Mouse (Mus musculus): ENCODE measurements at regions not wholly inside any gene's neighbourhood (a gene's known extent, or its start where the extent isn't known, plus 50 kb on each side); places are given as distances from the start of the nearest gene placed in this dataset.

DNA sequence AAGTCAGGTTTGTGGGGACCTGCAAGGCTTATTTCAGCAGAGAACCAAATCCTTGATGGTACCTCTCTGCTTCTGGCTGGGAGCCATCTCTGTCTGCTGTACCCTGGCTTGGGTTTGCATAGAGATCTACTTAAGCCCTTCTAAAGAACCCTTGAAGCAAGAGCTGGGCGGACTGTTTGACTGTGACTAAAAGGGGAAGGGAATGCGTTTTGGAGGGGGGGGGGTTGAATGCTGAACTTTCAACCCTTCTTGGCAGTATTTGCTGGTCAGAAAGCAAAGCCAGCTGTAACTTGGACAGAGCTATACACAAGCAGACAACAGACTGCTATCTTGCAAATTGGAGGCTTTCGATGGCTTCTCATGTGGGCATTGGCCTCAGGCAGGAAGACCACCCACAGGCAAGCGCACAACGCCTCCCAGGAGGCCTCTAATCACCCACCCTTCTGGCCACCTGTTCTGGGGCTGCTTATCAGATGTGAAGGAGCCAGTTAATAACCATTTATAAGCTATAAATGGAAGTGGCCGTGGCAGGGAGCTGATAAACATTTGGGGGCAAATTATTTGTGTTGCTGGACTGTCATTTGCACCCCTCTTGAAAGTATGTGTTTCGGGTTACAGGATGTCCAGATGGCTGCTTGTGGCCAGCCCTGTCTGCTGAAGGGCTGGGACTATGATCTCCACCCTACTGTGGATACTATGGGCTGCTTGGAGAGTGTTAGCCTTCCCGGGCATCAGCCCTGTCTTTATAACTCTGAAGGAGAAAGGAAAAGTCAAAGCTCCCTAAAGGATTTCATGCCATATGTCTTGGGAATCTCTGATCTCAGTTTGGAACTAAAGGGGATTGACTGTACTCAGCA lies 95.5 kb upstream of the Ercc6l2 start:
- no peaks in the 10 kb centered on the region for H3K9me3 ChIP-seq (replicated peaks)

DNA sequence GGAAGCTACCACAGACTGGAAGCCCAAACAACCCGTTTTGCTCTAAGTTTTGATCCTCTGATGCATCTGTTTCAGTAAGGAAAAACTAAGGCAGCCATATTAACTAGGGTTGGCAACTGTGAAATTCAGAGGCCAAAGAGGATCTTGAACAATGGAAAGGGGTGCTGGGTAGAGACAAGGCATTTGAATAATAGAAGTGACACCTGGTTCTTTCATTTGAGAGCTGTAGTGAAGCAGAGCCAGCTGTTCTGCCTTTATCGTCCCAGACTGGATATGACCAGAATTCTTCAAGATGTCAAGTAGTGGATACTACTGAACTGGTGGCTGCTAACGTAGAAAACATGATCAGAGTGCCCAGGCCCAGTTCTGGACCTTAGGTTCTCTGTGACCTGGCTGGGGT lies 94.4 kb upstream of the Ercc6l2 start:
- Histone ChIP-seq H3K4me1 (ENCODE audit: insufficient read depth, low read depth, low read length) (peaks cover 53% of the 10 kb centered on the region), H3K9me3 (replicated peaks) (no peaks in the 10 kb centered on the region), H3K36me3 (replicated peaks) (no peaks in the 10 kb centered on the region), H3K27me3 (ENCODE audit: insufficient read depth, low read length) (peaks cover 14% of the 10 kb centered on the region), H3K4me3 (ENCODE audit: low read depth, low read length) (no peak overlapping the region; the same call in 1 of the 2 replicates)
- DNase-seq (ENCODE audit: low spot score) (no peak), ATAC-seq (ENCODE audit: extremely low read depth, insufficient number of reproducible peaks, low FRiP score, poor library complexity, severe bottlenecking) (no peak)
- no peak for TF ChIP-seq TAL1 (conservative IDR thresholded peaks at IDR 0.05; ENCODE audit: low read depth, low read length)
- TF ChIP-seq POLR2AphosphoS5 (IDR thresholded peaks at IDR 0.05; ENCODE audit: insufficient replicate concordance, low read depth, low read length) = no peak
- no peak for TF ChIP-seq CTCF (IDR thresholded peaks at IDR 0.05; ENCODE audit: low read depth, low read length)
- TF ChIP-seq GATA2 (IDR thresholded peaks at IDR 0.05; ENCODE audit: borderline replicate concordance, low read depth, low read length) = no peak
- no peak for TF ChIP-seq GATA1 (IDR thresholded peaks at IDR 0.05; ENCODE audit: borderline replicate concordance, low read length)

More for the DNA sequence above, 95.5 kb upstream of the Ercc6l2 start:
- Histone ChIP-seq H3K36me3 (replicated peaks) (no peaks in the 10 kb centered on the region), H3K4me3 (ENCODE audit: low read depth, low read length) (peak overlapping the region; percentile 33; the same call in 1 of the 2 replicates), H3K4me1 (ENCODE audit: insufficient read depth, low read depth, low read length) (peaks cover 43% of the 10 kb centered on the region), H3K27me3 (ENCODE audit: insufficient read depth, low read length) (peaks cover 19% of the 10 kb centered on the region)
- DNase-seq (ENCODE audit: low spot score) (peak; percentile 27), ATAC-seq (ENCODE audit: extremely low read depth, insufficient number of reproducible peaks, low FRiP score, poor library complexity, severe bottlenecking) (peak; percentile 84)
- TF ChIP-seq POLR2AphosphoS5 (IDR thresholded peaks at IDR 0.05; ENCODE audit: insufficient replicate concordance, low read depth, low read length) (no peak), TAL1 (conservative IDR thresholded peaks at IDR 0.05; ENCODE audit: low read depth, low read length) (peak; percentile 85)

DNA sequence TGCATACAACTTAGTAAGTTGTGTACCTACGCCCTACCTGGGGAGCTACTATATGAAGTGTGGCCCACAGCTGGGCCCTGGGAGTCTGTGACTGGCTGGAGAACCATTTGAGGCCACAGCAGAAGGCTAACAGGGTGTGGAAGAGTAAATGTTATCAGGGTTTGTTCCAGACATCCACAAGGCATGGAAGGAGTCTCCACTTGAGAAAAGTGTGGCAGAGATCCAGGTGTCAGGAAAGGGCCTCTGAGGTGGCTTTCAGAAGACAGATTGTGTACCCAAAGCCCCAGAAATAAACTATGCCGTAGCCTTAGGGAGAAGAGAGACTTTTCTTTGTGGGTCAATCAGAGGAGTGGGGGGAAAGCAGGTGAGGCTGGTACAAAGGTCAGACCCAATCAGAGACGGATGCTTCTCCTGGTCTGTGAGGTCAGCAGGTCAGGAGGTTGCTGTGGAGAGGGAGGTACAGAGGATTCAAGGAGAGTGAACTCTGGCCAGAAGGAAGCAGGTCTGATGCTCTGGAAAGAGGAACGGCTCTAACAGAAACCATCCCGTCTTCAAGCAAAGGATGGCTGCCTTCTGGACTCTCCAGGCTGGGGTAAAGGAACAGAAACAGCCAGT lies 93.9 kb upstream of the Ercc6l2 start:
- Histone ChIP-seq H3K36me3 (replicated peaks) (no peaks in the 10 kb centered on the region), H3K9me3 (replicated peaks) (no peaks in the 10 kb centered on the region), H3K27me3 (ENCODE audit: insufficient read depth, low read length) (peaks cover 14% of the 10 kb centered on the region), H3K4me3 (ENCODE audit: low read depth, low read length) (no peak overlapping the region), H3K4me1 (ENCODE audit: insufficient read depth, low read depth, low read length) (peaks cover 55% of the 10 kb centered on the region)
- DNase-seq (ENCODE audit: low spot score) = no peak
- no peak for ATAC-seq (ENCODE audit: extremely low read depth, insufficient number of reproducible peaks, low FRiP score, poor library complexity, severe bottlenecking)
- TF ChIP-seq GATA2 (IDR thresholded peaks at IDR 0.05; ENCODE audit: borderline replicate concordance, low read depth, low read length) (no peak), GATA1 (IDR thresholded peaks at IDR 0.05; ENCODE audit: borderline replicate concordance, low read length) (no peak), TAL1 (conservative IDR thresholded peaks at IDR 0.05; ENCODE audit: low read depth, low read length) (no peak), CTCF (IDR thresholded peaks at IDR 0.05; ENCODE audit: low read depth, low read length) (no peak), POLR2AphosphoS5 (IDR thresholded peaks at IDR 0.05; ENCODE audit: insufficient replicate concordance, low read depth, low read length) (no peak)

DNA sequence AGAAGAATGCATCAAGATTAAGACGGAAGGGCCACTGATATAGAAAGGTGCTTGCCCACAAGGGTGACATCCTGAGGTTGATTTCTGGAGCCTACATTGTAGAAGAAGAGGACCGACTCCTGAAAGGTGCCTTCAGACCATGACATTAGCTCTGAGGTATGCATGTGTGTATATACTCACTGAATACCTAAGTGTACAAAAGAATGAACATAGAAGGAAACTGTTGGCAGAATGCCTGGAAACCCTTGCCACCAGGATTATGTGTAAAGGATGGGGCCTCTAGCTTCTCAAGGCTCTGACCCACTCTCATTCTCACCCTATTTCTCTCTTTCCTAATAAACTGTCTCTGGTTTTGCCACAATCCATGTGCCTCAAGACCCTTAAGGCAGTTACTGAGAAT lies 90.7 kb upstream of the Ercc6l2 start:
- H3K9me3 ChIP-seq (replicated peaks) = no peaks in the 10 kb centered on the region
- H3K36me3 ChIP-seq (replicated peaks) = no peaks in the 10 kb centered on the region
- TF ChIP-seq CTCF (IDR thresholded peaks at IDR 0.05; ENCODE audit: low read depth, low read length) = no peak
- no peak for TF ChIP-seq POLR2AphosphoS5 (IDR thresholded peaks at IDR 0.05; ENCODE audit: insufficient replicate concordance, low read depth, low read length)
- TF ChIP-seq GATA2 (IDR thresholded peaks at IDR 0.05; ENCODE audit: borderline replicate concordance, low read depth, low read length) = no peak
- no peak for TF ChIP-seq TAL1 (conservative IDR thresholded peaks at IDR 0.05; ENCODE audit: low read depth, low read length)
- no peak for TF ChIP-seq GATA1 (IDR thresholded peaks at IDR 0.05; ENCODE audit: borderline replicate concordance, low read length)
- H3K4me1 ChIP-seq (ENCODE audit: insufficient read depth, low read depth, low read length) = peaks cover 40% of the 10 kb centered on the region
- no peak for DNase-seq (ENCODE audit: low spot score)
- ATAC-seq (ENCODE audit: extremely low read depth, insufficient number of reproducible peaks, low FRiP score, poor library complexity, severe bottlenecking) = no peak
- H3K4me3 ChIP-seq (ENCODE audit: low read depth, low read length) = no peak overlapping the region
- peaks cover 14% of the 10 kb centered on the region for H3K27me3 ChIP-seq (ENCODE audit: insufficient read depth, low read length)

DNA sequence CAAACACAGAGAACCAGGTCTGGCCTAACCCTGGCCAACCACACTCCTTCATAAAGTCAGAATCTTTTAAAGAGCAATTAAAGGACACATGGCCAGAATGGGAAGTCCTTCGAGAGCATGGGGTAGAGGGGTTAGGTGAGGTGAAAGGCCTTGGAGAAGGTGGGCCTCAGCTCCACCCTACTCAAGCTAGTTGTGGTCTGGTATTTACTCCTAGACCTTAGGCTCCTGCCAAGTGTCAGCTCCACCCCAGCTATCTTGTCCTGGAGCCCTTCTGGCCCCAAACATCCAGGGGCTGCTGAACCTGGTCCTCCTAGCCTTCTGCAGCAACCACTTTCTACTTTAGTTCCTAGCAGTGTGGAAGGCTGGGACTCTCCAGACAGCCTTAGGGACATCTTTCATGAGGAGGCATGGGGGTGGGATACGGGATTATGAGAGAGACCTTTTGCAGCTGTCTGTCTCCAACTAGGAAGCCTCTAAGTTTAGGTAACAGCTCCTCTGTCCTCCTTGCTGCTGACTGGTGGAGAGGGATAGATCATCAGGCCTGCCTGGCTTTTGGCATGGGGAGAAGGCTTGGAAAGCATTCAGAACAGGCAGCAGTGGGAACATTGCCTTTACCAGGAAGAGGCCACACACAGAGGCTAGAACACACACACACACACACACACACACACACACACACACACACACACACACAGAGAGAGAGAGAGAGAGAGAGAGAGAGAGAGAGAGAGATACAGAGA lies 90.0 kb upstream of the Ercc6l2 start:
- Histone ChIP-seq H3K4me3 (ENCODE audit: low read depth, low read length) (no peak overlapping the region), H3K4me1 (ENCODE audit: insufficient read depth, low read depth, low read length) (peaks cover 33% of the 10 kb centered on the region), H3K27me3 (ENCODE audit: insufficient read depth, low read length) (peaks cover 14% of the 10 kb centered on the region), H3K36me3 (replicated peaks) (no peaks in the 10 kb centered on the region), H3K9me3 (replicated peaks) (no peaks in the 10 kb centered on the region)
- TF ChIP-seq POLR2AphosphoS5 (IDR thresholded peaks at IDR 0.05; ENCODE audit: insufficient replicate concordance, low read depth, low read length) (no peak), GATA2 (IDR thresholded peaks at IDR 0.05; ENCODE audit: borderline replicate concordance, low read depth, low read length) (no peak), GATA1 (IDR thresholded peaks at IDR 0.05; ENCODE audit: borderline replicate concordance, low read length) (no peak), TAL1 (conservative IDR thresholded peaks at IDR 0.05; ENCODE audit: low read depth, low read length) (no peak), CTCF (IDR thresholded peaks at IDR 0.05; ENCODE audit: low read depth, low read length) (no peak)
- no peak for DNase-seq (ENCODE audit: low spot score)
- no peak for ATAC-seq (ENCODE audit: extremely low read depth, insufficient number of reproducible peaks, low FRiP score, poor library complexity, severe bottlenecking)

GRCm38 (mm10) chr13:63726035-63726434 lies 89.0 kb upstream of the Ercc6l2 start:
- Histone ChIP-seq H3K4me1 (ENCODE audit: insufficient read depth, low read depth, low read length) (peaks cover 25% of the 10 kb centered on the region), H3K27me3 (ENCODE audit: insufficient read depth, low read length) (peaks cover 18% of the 10 kb centered on the region), H3K36me3 (replicated peaks) (no peaks in the 10 kb centered on the region), H3K9me3 (replicated peaks) (no peaks in the 10 kb centered on the region), H3K4me3 (ENCODE audit: low read depth, low read length) (no peak overlapping the region)
- DNase-seq (ENCODE audit: low spot score) (no peak), ATAC-seq (ENCODE audit: extremely low read depth, insufficient number of reproducible peaks, low FRiP score, poor library complexity, severe bottlenecking) (no peak)
- TF ChIP-seq GATA2 (IDR thresholded peaks at IDR 0.05; ENCODE audit: borderline replicate concordance, low read depth, low read length) (no peak), POLR2AphosphoS5 (IDR thresholded peaks at IDR 0.05; ENCODE audit: insufficient replicate concordance, low read depth, low read length) (no peak), CTCF (IDR thresholded peaks at IDR 0.05; ENCODE audit: low read depth, low read length) (no peak), GATA1 (IDR thresholded peaks at IDR 0.05; ENCODE audit: borderline replicate concordance, low read length) (no peak), TAL1 (conservative IDR thresholded peaks at IDR 0.05; ENCODE audit: low read depth, low read length) (no peak)
